10 mouse cellular contexts compared by ENCODE assay signal in the genomic region with DNA sequence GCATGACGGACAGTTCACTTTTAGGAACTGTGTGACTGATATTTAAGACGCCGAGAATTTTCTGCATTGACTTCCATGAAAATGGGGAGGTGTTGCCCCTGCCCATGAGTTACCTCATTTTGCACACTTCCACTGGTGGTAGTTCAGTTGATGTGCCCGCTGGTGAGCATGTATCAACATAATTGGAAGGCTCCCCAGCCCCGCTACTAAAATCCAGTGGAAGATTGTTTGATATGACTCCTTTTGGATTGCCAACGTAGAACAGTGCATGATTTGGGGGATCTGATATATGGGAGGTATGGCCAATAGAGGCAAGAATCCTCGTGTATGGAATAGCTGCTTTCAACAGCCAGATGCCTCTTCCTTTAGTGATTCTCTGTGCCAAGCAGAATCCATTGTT. TPM values are rescaled to one million over a fixed set of nuclear protein-coding genes. Genes with fewer than 3 reads are reported as not detected.
DNase-seq lines count a peak whose midpoint lies in the region; ATAC-seq lines count a peak whose summit lies in the region.
"Had no signal": no experiment of that assay in that cellular context is flagged by ENCODE, and none has a peak within 500 bp of the region (broad histone marks: within the 10 kb centered on the region; RNA-seq: fewer than 3 reads in every experiment).

No protein-coding gene starts in this region.

- no peak overlapping the region for H3K27ac ChIP-seq in lung, embryonic 16.5 days (ENCODE audit: low read length)
- no peak overlapping the region for H3K27ac ChIP-seq in hindbrain, embryonic 11.5 days (ENCODE audit: low read depth, low read length)
- H3K27ac ChIP-seq in neural tube, embryonic 14.5 days (ENCODE audit: low read depth, low read length), result peak overlapping the region; percentile 99

- no peaks in the 10 kb centered on the region for H3K36me3 ChIP-seq in lung, embryonic 16.5 days (ENCODE audit: control insufficient read depth, insufficient read depth, low read length)
- no peaks in the 10 kb centered on the region for H3K36me3 ChIP-seq in hindbrain, embryonic 11.5 days (ENCODE audit: control insufficient read depth, insufficient read depth, low read length)
- H3K36me3 ChIP-seq in neural tube, embryonic 14.5 days (ENCODE audit: control insufficient read depth, insufficient read depth, low read length), result no peaks in the 10 kb centered on the region

- peak overlapping the region; percentile 84 for H3K4me2 ChIP-seq in lung, embryonic 16.5 days (ENCODE audit: low read depth, low read length)
- H3K4me2 ChIP-seq in hindbrain, embryonic 11.5 days (replicated peaks; ENCODE audit: low read depth, low read length), result peak overlapping the region; percentile 53
- H3K4me2 ChIP-seq in neural tube, embryonic 14.5 days (ENCODE audit: low read depth, low read length), result peak overlapping the region; percentile 63

- no peaks in the 10 kb centered on the region for H3K9me3 ChIP-seq in lung, embryonic 16.5 days (ENCODE audit: control insufficient read depth, low read length)
- no peaks in the 10 kb centered on the region for H3K9me3 ChIP-seq in hindbrain, embryonic 11.5 days (ENCODE audit: control insufficient read depth, low read length)
- H3K9me3 ChIP-seq in neural tube, embryonic 14.5 days (ENCODE audit: control insufficient read depth, low read length), result no peaks in the 10 kb centered on the region

- DNase-seq in cerebellum, adult 9-10 months, result peak; percentile 44
- DNase-seq in lung, postnatal 25 days (ENCODE audit: low spot score), result no peak
- peak; percentile 28 for DNase-seq in hindbrain, embryonic 11.5 days (ENCODE audit: low spot score)
- DNase-seq in liver, result no peak
- no peak for DNase-seq in yolk sac, embryonic 10.5 days (ENCODE audit: low spot score)
- DNase-seq: gastrocnemius, postnatal 25 days; lung, postnatal 10 days had no signal

- peaks cover 30% of the 10 kb centered on the region for H3K27me3 ChIP-seq in lung, embryonic 16.5 days (ENCODE audit: control insufficient read depth, insufficient read depth, low read depth, low read length)
- H3K27me3 ChIP-seq in hindbrain, embryonic 11.5 days (ENCODE audit: control insufficient read depth, insufficient read depth, low read length), result no peaks in the 10 kb centered on the region
- H3K27me3 ChIP-seq in neural tube, embryonic 14.5 days (ENCODE audit: control insufficient read depth, insufficient read depth, low read length), result no peaks in the 10 kb centered on the region

- H3K9ac ChIP-seq in lung, embryonic 16.5 days (ENCODE audit: low read length), result peak overlapping the region; percentile 71; the same call in 1 of the 2 replicates
- peak overlapping the region; percentile 68 for H3K9ac ChIP-seq in hindbrain, embryonic 11.5 days (ENCODE audit: low read depth, low read length)
- H3K9ac ChIP-seq in neural tube, embryonic 14.5 days (replicated peaks; ENCODE audit: low read depth, low read length), result peak overlapping the region; percentile 94; the same call in 1 of the 2 replicates

- H3K4me1 ChIP-seq in lung, embryonic 16.5 days (replicated peaks; ENCODE audit: control insufficient read depth, insufficient read depth, low read length), result peaks cover 3% of the 10 kb centered on the region; the same call in 1 of the 2 replicates
- H3K4me1 ChIP-seq in hindbrain, embryonic 11.5 days (replicated peaks; ENCODE audit: control insufficient read depth, insufficient read depth, low read length), result no peaks in the 10 kb centered on the region
- H3K4me1 ChIP-seq in neural tube, embryonic 14.5 days (ENCODE audit: control insufficient read depth, insufficient read depth, low read length), result 0 out of 2 replicates have a peak, but pooled peaks cover 5% of the 10 kb centered on the region

- H3K4me3 ChIP-seq in lung, embryonic 16.5 days (ENCODE audit: low read length), result peak overlapping the region; percentile 71
- H3K4me3 ChIP-seq in hindbrain, embryonic 11.5 days (ENCODE audit: low read depth, low read length), result peak overlapping the region; percentile 44
- H3K4me3 ChIP-seq in neural tube, embryonic 14.5 days (ENCODE audit: low read depth, low read length), result peak overlapping the region; percentile 84

- no peak for ATAC-seq in cerebellum, adult (ENCODE audit: insufficient number of reproducible peaks, low FRiP score, low TSS enrichment)
- no peak for ATAC-seq in lung, embryonic 16.5 days (ENCODE audit: low read depth)
- ATAC-seq in hindbrain, embryonic 11.5 days (ENCODE audit: low FRiP score), result no peak
- no peak for ATAC-seq in neural tube, embryonic 14.5 days (ENCODE audit: low read depth)

- WGBS in lung, embryonic 16.5 days, result 29% methylated on average over 7 of the region's 7 CpGs
- WGBS in hindbrain, embryonic 11.5 days, result 42% methylated on average over 7 of the region's 7 CpGs
- 35% methylated on average over 7 of the region's 7 CpGs for WGBS in neural tube, embryonic 14.5 days

RNA-seq across cellular contexts. Expression of gene Ctnnd2, which starts 1.9 kb away (rescaled TPM):
- 17.2 and 17.9 TPM in 2 replicates for polyA plus RNA-seq in lung, embryonic 16.5 days (2015; fragmentation: Nextera tagmentation; extraction: Ambion mirVana)
- polyA plus RNA-seq in hindbrain, embryonic 11.5 days (2014; fragmentation: Nextera tagmentation; extraction: Ambion mirVana), result 28.1 and 32.2 TPM in 2 replicates
- 78.9 and 81.5 TPM in 2 replicates for polyA plus RNA-seq in neural tube, embryonic 14.5 days (2014; fragmentation: Nextera tagmentation; extraction: Ambion mirVana)

Comparison
In these comparisons a context has a peak if more than half of its experiments do, and no peak if none do; other contexts are left out.
1. DNase-seq: peak in cerebellum, adult 9-10 months (single experiment) and hindbrain, embryonic 11.5 days (single experiment); none in lung, postnatal 25 days (single experiment), liver (single experiment) and yolk sac, embryonic 10.5 days (single experiment).
2. Peak in every context shown above with its lines, with median percentiles within 50 percentile points of each other: H3K4me2 ChIP-seq, H3K4me3 ChIP-seq and H3K9ac ChIP-seq.